Mouse (Mus musculus): Measurements from ENCODE around the gene Polg. TPM values are rescaled to one million over a fixed set of nuclear protein-coding genes. Genes with fewer than 3 reads are reported as not detected.

Polg gene
- polyA plus RNA-seq (2015; fragmentation: Nextera tagmentation; extraction: Ambion mirVana) = 12.6 and 15.1 TPM in 2 replicates

DNA sequence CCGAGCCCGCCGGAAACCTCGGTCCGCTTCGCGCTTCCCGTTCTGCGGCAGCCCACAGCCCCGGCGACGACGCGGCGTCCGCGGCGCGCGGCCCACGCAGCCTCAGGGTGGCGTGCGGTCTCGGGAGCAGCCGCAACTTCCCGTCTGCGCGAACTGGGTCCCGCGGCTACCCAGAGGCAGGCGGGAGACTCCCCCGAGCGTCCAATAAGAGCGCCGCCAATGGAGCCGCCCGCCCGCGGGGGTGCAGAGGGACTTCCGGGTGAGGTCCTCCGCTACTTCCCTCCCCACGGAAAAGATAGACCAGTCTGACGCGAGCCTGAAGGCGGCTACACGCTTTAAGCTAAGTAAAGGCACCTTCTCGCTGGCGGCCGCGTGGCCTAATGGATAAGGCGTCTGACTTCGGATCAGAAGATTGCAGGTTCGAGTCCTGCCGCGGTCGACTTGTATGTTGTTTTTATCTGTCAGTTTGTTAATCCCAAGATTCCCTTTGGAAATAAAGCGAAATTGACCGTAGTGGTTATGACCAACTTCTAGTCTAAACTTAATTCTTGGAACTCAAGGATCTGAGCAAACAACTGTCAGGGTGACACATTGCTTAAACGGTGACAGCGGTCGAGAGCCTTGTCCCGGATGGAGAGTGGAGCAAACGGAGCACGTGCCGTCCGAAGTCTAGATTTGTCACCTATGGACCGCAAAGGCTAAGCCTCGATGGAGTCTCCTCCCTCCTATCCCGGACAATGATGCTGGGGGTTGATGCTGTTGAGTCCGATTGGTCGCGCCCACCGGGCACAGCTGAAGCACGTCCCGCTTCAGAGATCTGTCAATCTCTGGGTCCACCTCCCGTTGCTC lies at the start of gene Polg:
Polg (minus strand) TSS at position 310 of the 849 bp plus-strand sequence.

Small RNA genes lying within 50 kb of the gene (microRNA-seq; reads per million reads assigned to microRNA genes)
- gene Mir9-3 = 0.21 to 0.81 reads per million in 2 experiments

Other genes starting within 250 kb of the Polg start
- 3.1 and 3.6 TPM in 2 replicates for gene Abhd2, start 193.2 kb downstream of the Polg start, polyA plus RNA-seq (2015; fragmentation: Nextera tagmentation; extraction: Ambion mirVana)
- 0.11 and 0.13 TPM in 2 replicates for gene Rlbp1, start 79.3 kb downstream of the Polg start, polyA plus RNA-seq (2015; fragmentation: Nextera tagmentation; extraction: Ambion mirVana)
- 1.3 and 1.4 TPM in 2 replicates for gene Fanci, start 74.4 kb downstream of the Polg start, polyA plus RNA-seq (2015; fragmentation: Nextera tagmentation; extraction: Ambion mirVana)
- not detected in 2 replicates for gene Rhcg, start 151.3 kb upstream of the Polg start, polyA plus RNA-seq (2015; fragmentation: Nextera tagmentation; extraction: Ambion mirVana)
- gene Ticrr, start 193.8 kb upstream of the Polg start, polyA plus RNA-seq (2015; fragmentation: Nextera tagmentation; extraction: Ambion mirVana) = 1.1 and 1.4 TPM in 2 replicates
- 1.1 and 1.3 TPM in 2 replicates for gene Kif7, start 249.4 kb upstream of the Polg start, polyA plus RNA-seq (2015; fragmentation: Nextera tagmentation; extraction: Ambion mirVana)

Measured in skeletal muscle tissue, postnatal 0 days (tissue).